Mouse (Mus musculus) erythroblast, embryonic 14.5 days (primary cell): ENCODE results near the gene Faf1. TPM values are rescaled to one million over a fixed set of nuclear protein-coding genes. Genes with fewer than 3 reads are reported as not detected.

ENCODE experiments used
- H3K27me3 ChIP-seq: 2 replicates; pipeline ENCODE4 v1.6.1; 2012; ENCODE audit warnings: inconsistent platforms; ENCODE audit not compliant: control insufficient read depth
- H3K36me3 ChIP-seq: 2 replicates; pipeline ENCODE4 v1.6.1; 2012; ENCODE audit warnings: mild to moderate bottlenecking, inconsistent platforms; ENCODE audit not compliant: control insufficient read depth
- H3K4me1 ChIP-seq: 2 replicates; pipeline ENCODE4 v1.6.1; 2012; ENCODE audit warnings: inconsistent platforms; ENCODE audit not compliant: control insufficient read depth
- H3K4me3 ChIP-seq: replicated peaks from 2 replicates; pipeline ENCODE3; 2012; ENCODE audit warnings: moderate library complexity, mild to moderate bottlenecking, inconsistent platforms
- H3K9me3 ChIP-seq: 2 replicates; pipeline ENCODE4 v1.6.1; 2012; ENCODE audit warnings: low read length, inconsistent platforms, mixed read lengths; ENCODE audit not compliant: control insufficient read depth
- GATA1 ChIP-seq: IDR thresholded peaks from 2 replicates; pipeline ENCODE4 v1.6.1; 2012; ENCODE audit warnings: low read length, inconsistent platforms, mixed read lengths
- TAL1 ChIP-seq: IDR thresholded peaks from 3 replicates; pipeline ENCODE4 v1.6.1; 2012; ENCODE audit warnings: low read length, inconsistent platforms, mixed read lengths
- polyA plus RNA-seq: library from polyadenylated mRNA; stranded (reverse); fragments of >175 nt; gene quantifications from 2 replicates; pipeline ENCODE4 v1.2.3, GENCODE M21; 2012

The Faf1 gene
- polyA plus RNA-seq: 0.77 and 0.90 TPM in 2 replicates

- H3K27me3 ChIP-seq: no peaks in the 10 kb centered on the region
- peaks cover 47% of the 10 kb centered on the region for H3K4me1 ChIP-seq
- H3K4me3 ChIP-seq: peak within 1 kb of the TSS; percentile 78
- no peak for TF ChIP-seq TAL1
- no peak for TF ChIP-seq GATA1
- H3K36me3 ChIP-seq: peaks cover 6% of the 10 kb centered on the region
- no peaks in the 10 kb centered on the region for H3K9me3 ChIP-seq
Measured at GRCm38 (mm10) chr4:109676218-109677215, at the start of gene Faf1. Faf1 (plus strand) TSS chr4:109676588.

- H3K4me1 ChIP-seq: no peaks in the 10 kb centered on the region
- H3K27me3 ChIP-seq: no peaks in the 10 kb centered on the region
- H3K4me3 ChIP-seq: no peak overlapping the region
- H3K9me3 ChIP-seq: no peaks in the 10 kb centered on the region
- TF ChIP-seq GATA1 (no peak), TAL1 (no peak)
- no peaks in the 10 kb centered on the region for H3K36me3 ChIP-seq
Measured at GRCm38 (mm10) chr4:109630215-109630614, 46.2 kb upstream of the Faf1 start.

GRCm38 (mm10) chr4:109631029-109631428, 45.4 kb upstream of the Faf1 start:
- H3K9me3 ChIP-seq: no peaks in the 10 kb centered on the region
- H3K4me3 ChIP-seq: no peak overlapping the region
- TF ChIP-seq GATA1 (no peak), TAL1 (no peak)
- H3K27me3 ChIP-seq: no peaks in the 10 kb centered on the region
- no peaks in the 10 kb centered on the region for H3K4me1 ChIP-seq
- no peaks in the 10 kb centered on the region for H3K36me3 ChIP-seq

DNA sequence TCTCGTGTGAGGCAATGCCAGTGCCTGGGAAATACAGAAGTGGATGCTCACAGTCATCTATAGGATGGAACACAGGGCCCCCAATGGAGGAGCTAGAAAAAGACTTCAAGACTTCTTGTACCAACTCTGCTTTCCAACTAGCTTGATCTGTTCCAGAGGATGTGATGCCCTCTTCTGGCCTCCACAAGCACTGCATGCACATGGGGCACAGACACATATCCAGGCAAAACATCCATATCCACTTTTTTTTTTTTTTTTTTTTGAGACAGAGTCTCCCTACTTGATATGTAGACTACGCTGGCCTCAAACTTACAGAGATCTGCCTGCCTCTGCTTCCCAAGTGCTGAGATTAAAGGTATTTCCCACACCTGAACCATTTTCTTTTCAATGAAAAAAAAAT, 41.4 kb upstream of the Faf1 start:
- no peak for TF ChIP-seq TAL1
- no peak for TF ChIP-seq GATA1
- H3K9me3 ChIP-seq: no peaks in the 10 kb centered on the region
- H3K27me3 ChIP-seq: no peaks in the 10 kb centered on the region
- H3K4me3 ChIP-seq: no peak overlapping the region
- H3K36me3 ChIP-seq: no peaks in the 10 kb centered on the region
- H3K4me1 ChIP-seq: no peaks in the 10 kb centered on the region

- H3K27me3 ChIP-seq: no peaks in the 10 kb centered on the region
- no peaks in the 10 kb centered on the region for H3K9me3 ChIP-seq
- TF ChIP-seq TAL1 (no peak), GATA1 (no peak)
- H3K36me3 ChIP-seq: no peaks in the 10 kb centered on the region
- no peak overlapping the region for H3K4me3 ChIP-seq
- H3K4me1 ChIP-seq: no peaks in the 10 kb centered on the region
Measured at GRCm38 (mm10) chr4:109639356-109639755, 37.0 kb upstream of the Faf1 start.

GRCm38 (mm10) chr4:109640141-109640540, 36.2 kb upstream of the Faf1 start:
- no peaks in the 10 kb centered on the region for H3K27me3 ChIP-seq
- H3K9me3 ChIP-seq: no peaks in the 10 kb centered on the region
- H3K4me3 ChIP-seq: no peak overlapping the region
- no peak for TF ChIP-seq GATA1
- TF ChIP-seq TAL1: no peak
- no peaks in the 10 kb centered on the region for H3K4me1 ChIP-seq
- H3K36me3 ChIP-seq: no peaks in the 10 kb centered on the region

- H3K27me3 ChIP-seq: no peaks in the 10 kb centered on the region
- H3K9me3 ChIP-seq: no peaks in the 10 kb centered on the region
- no peak overlapping the region for H3K4me3 ChIP-seq
- TF ChIP-seq GATA1: no peak
- TF ChIP-seq TAL1: no peak
- H3K4me1 ChIP-seq: no peaks in the 10 kb centered on the region
- H3K36me3 ChIP-seq: no peaks in the 10 kb centered on the region
Measured at GRCm38 (mm10) chr4:109641451-109641850, 34.9 kb upstream of the Faf1 start.

- TF ChIP-seq GATA1: no peak
- no peak for TF ChIP-seq TAL1
- Histone ChIP-seq H3K4me1 (no peaks in the 10 kb centered on the region), H3K36me3 (no peaks in the 10 kb centered on the region), H3K27me3 (peaks cover 8% of the 10 kb centered on the region), H3K4me3 (no peak overlapping the region), H3K9me3 (no peaks in the 10 kb centered on the region)
Measured at GRCm38 (mm10) chr4:109647281-109647680, 29.1 kb upstream of the Faf1 start.

DNA sequence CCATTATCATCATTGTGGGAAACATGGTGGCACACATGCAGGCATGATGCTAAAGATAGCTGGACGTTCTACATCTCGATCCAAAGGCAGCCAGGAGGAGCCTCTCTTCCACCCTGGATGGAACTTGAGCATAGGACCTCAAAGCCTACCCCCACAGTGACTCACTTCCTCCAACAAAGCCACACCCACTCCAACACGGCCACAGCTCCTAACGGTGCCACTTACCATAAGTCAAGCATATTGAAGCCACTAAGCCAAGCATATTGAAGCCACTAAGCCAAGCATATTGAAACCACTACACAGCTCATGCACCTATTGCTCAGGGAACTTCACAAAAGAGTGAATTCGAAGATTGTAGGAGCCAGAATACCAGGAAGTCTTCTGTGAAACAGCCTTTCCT, 27.1 kb upstream of the Faf1 start:
- Histone ChIP-seq H3K36me3 (no peaks in the 10 kb centered on the region), H3K4me3 (no peak overlapping the region), H3K4me1 (no peaks in the 10 kb centered on the region), H3K27me3 (peaks cover 23% of the 10 kb centered on the region), H3K9me3 (no peaks in the 10 kb centered on the region)
- TF ChIP-seq GATA1: no peak
- no peak for TF ChIP-seq TAL1

GRCm38 (mm10) chr4:109653251-109653650, 23.1 kb upstream of the Faf1 start:
- Histone ChIP-seq H3K4me3 (no peak overlapping the region), H3K27me3 (peaks cover 62% of the 10 kb centered on the region), H3K9me3 (peaks cover 10% of the 10 kb centered on the region), H3K4me1 (peaks cover 7% of the 10 kb centered on the region), H3K36me3 (peaks cover 2% of the 10 kb centered on the region)
- TF ChIP-seq GATA1: no peak
- TF ChIP-seq TAL1: no peak
